Mouse (Mus musculus): Measurements from ENCODE around the gene Etl4. TPM values are rescaled to one million over a fixed set of nuclear protein-coding genes. Genes with fewer than 3 reads are reported as not detected.

Etl4 gene
- total and polyA plus RNA-seq, 3 experiments, result not detected

- no peaks in the 10 kb centered on the region for H3K9me3 ChIP-seq (replicated peaks; ENCODE audit: insufficient read depth, low read length)
- no peak for DNase-seq (ENCODE audit: low read depth, low spot score)
- no peak overlapping the region for H3K9ac ChIP-seq (ENCODE audit: control insufficient read depth, low read depth, low read length, poor library complexity, severe bottlenecking)
- TF ChIP-seq EP300 (IDR thresholded peaks at IDR 0.05; ENCODE audit: low read depth in 1 of 2, low read length in 2 of 2), result no peak
- TF ChIP-seq ZMIZ1 (IDR thresholded peaks at IDR 0.05; ENCODE audit: low read depth, low read length), result no peak
- TF ChIP-seq ETS1 (IDR thresholded peaks at IDR 0.05; ENCODE audit: low read depth, low read length), result no peak
- no peak for TF ChIP-seq SMC3 (IDR thresholded peaks at IDR 0.05; ENCODE audit: low read depth, low read length)
- TF ChIP-seq MYB (IDR thresholded peaks at IDR 0.05; ENCODE audit: low read depth, low read length), result no peak
- TF ChIP-seq MAX (IDR thresholded peaks at IDR 0.05; ENCODE audit: low read length), result no peak
- TF ChIP-seq CTCF (IDR thresholded peaks at IDR 0.05 in 2 of 3, conservative IDR thresholded peaks at IDR 0.05 in 1 of 3; ENCODE audit: control insufficient read depth in 1 of 3, insufficient read depth in 1 of 3, low read depth in 2 of 3, low read length in 3 of 3, poor library complexity in 1 of 3, severe bottlenecking in 1 of 3), result no peak
- TF ChIP-seq ELF1 (IDR thresholded peaks at IDR 0.05; ENCODE audit: low read depth, low read length), result no peak
- TF ChIP-seq POLR2AphosphoS2 (IDR thresholded peaks at IDR 0.05; ENCODE audit: low read length), result no peak
- TF ChIP-seq POLR2AphosphoS5 (IDR thresholded peaks at IDR 0.05; ENCODE audit: borderline replicate concordance, low read depth, low read length), result no peak
- no peak for TF ChIP-seq JUND (IDR thresholded peaks at IDR 0.05; ENCODE audit: low read depth, low read length)
- TF ChIP-seq MAFK (IDR thresholded peaks at IDR 0.05; ENCODE audit: borderline replicate concordance, low read depth, low read length), result no peak
- TF ChIP-seq TBP (IDR thresholded peaks at IDR 0.05; ENCODE audit: low read depth, low read length), result no peak
- no peak for TF ChIP-seq ZKSCAN1 (IDR thresholded peaks at IDR 0.05; ENCODE audit: low read depth, low read length)
- no peak for TF ChIP-seq ZC3H11A (IDR thresholded peaks at IDR 0.05; ENCODE audit: low read depth, low read length)
- TF ChIP-seq HCFC1 (IDR thresholded peaks at IDR 0.05; ENCODE audit: low read depth, low read length), result no peak
- TF ChIP-seq NELFE (IDR thresholded peaks at IDR 0.05; ENCODE audit: low read depth, low read length), result no peak
- TF ChIP-seq CHD1 (IDR thresholded peaks at IDR 0.05; ENCODE audit: low read depth, low read length), result no peak
- no peak for TF ChIP-seq MAZ (IDR thresholded peaks at IDR 0.05; ENCODE audit: low read depth, low read length)
- no peak for TF ChIP-seq MXI1 (IDR thresholded peaks at IDR 0.05; ENCODE audit: low read depth, low read length)
- H3K4me3 ChIP-seq (ENCODE audit: control insufficient read depth in 1 of 2, insufficient read depth in 1 of 2, low read depth in 2 of 2, low read length in 2 of 2), result no peak overlapping the region
- H3K79me2 ChIP-seq (ENCODE audit: control insufficient read depth, insufficient read depth, low read length, poor library complexity), result no peaks in the 10 kb centered on the region
- H3K27ac ChIP-seq (ENCODE audit: control insufficient read depth, low read depth, low read length), result no peak overlapping the region
- no peaks in the 10 kb centered on the region for H3K27me3 ChIP-seq (ENCODE audit: control insufficient read depth in 1 of 2, insufficient read depth in 2 of 2, low read length in 2 of 2)
- no peaks in the 10 kb centered on the region for H3K36me3 ChIP-seq (ENCODE audit: control insufficient read depth in 1 of 2, insufficient read depth in 2 of 2, low read length in 2 of 2)
- no peaks in the 10 kb centered on the region for H3K4me1 ChIP-seq (ENCODE audit: control insufficient read depth in 1 of 2, insufficient read depth in 2 of 2, low read length in 2 of 2)
Measured at GRCm38 (mm10) chr2:20764566-20765090, 855.0 kb downstream of the Etl4 start.

DNA sequence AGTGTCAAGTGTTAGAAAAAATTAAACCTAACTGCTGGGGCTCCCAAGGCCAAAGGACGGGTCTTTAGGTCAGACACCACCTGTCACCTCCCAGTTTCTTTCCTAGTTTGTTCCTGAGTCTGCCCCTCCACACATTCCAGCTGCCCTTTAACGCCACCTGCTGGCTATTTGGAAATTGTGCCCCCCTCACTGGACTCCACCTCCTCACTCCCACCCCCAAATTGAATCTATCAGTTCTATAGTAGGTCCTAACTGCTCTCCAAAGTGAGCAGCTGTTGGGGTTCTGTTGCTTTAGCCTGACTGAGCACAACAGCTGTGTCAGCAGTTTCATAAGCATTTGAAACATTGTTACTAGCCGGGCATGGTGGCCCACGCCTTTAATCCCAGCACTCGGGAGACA, 859.1 kb downstream of the Etl4 start:
- TF ChIP-seq CHD1 (IDR thresholded peaks at IDR 0.05; ENCODE audit: low read depth, low read length), result no peak
- TF ChIP-seq TCF12 (IDR thresholded peaks at IDR 0.05; ENCODE audit: low read depth, low read length), result no peak
- no peak for TF ChIP-seq EP300 (IDR thresholded peaks at IDR 0.05; ENCODE audit: low read depth in 1 of 2, low read length in 2 of 2)
- no peak for TF ChIP-seq TBP (IDR thresholded peaks at IDR 0.05; ENCODE audit: low read depth, low read length)
- peak; percentile 19 to 30 (median 22); a peak in 5 of 6 replicates for TF ChIP-seq CTCF (IDR thresholded peaks at IDR 0.05 in 2 of 3, conservative IDR thresholded peaks at IDR 0.05 in 1 of 3; ENCODE audit: control insufficient read depth in 1 of 3, insufficient read depth in 1 of 3, low read depth in 2 of 3, low read length in 3 of 3, poor library complexity in 1 of 3, severe bottlenecking in 1 of 3)
- TF ChIP-seq HCFC1 (IDR thresholded peaks at IDR 0.05; ENCODE audit: low read depth, low read length), result no peak
- Histone ChIP-seq H3K4me3 (ENCODE audit: control insufficient read depth in 1 of 2, insufficient read depth in 1 of 2, low read depth in 2 of 2, low read length in 2 of 2) (no peak overlapping the region), H3K9ac (ENCODE audit: control insufficient read depth, low read depth, low read length, poor library complexity, severe bottlenecking) (no peak overlapping the region), H3K27me3 (ENCODE audit: control insufficient read depth in 1 of 2, insufficient read depth in 2 of 2, low read length in 2 of 2) (no peaks in the 10 kb centered on the region), H3K79me2 (ENCODE audit: control insufficient read depth, insufficient read depth, low read length, poor library complexity) (no peaks in the 10 kb centered on the region), H3K9me3 (replicated peaks; ENCODE audit: insufficient read depth, low read length) (no peaks in the 10 kb centered on the region), H3K36me3 (ENCODE audit: control insufficient read depth in 1 of 2, insufficient read depth in 2 of 2, low read length in 2 of 2) (no peaks in the 10 kb centered on the region), H3K4me1 (ENCODE audit: control insufficient read depth in 1 of 2, insufficient read depth in 2 of 2, low read length in 2 of 2) (no peaks in the 10 kb centered on the region), H3K27ac (ENCODE audit: control insufficient read depth, low read depth, low read length) (no peak overlapping the region)
- DNase-seq (ENCODE audit: low read depth, low spot score), result peak; percentile 6
